Mouse (Mus musculus): Measurements from ENCODE around the gene Samd5. TPM values are rescaled to one million over a fixed set of nuclear protein-coding genes. Genes with fewer than 3 reads are reported as not detected.

The Samd5 gene
- 10 to 100 TPM in 1 of 2 experiments, 1 to 10 TPM in 1; 7.9 to 13.7 TPM for total RNA-seq (2021)

- intact Hi-C loops (cut with DNase I): loop anchor here (1.0 to 5.0 kb wide), 4 partner anchors 82 to 603 kb away; no protein-coding TSS in a partner anchor
- peak; percentile 75 to 77 for DNase-seq
These were observed at the start of gene Samd5 for GRCm38 (mm10) chr10:9674561-9675521. TSS of gene Samd5 (minus strand) at chr10:9675208.

GRCm38 (mm10) chr10:9722519-9723303 is 47.7 kb upstream of the Samd5 start:
- intact Hi-C loops (cut with DNase I): no loop called here
- no peak for DNase-seq

DNA sequence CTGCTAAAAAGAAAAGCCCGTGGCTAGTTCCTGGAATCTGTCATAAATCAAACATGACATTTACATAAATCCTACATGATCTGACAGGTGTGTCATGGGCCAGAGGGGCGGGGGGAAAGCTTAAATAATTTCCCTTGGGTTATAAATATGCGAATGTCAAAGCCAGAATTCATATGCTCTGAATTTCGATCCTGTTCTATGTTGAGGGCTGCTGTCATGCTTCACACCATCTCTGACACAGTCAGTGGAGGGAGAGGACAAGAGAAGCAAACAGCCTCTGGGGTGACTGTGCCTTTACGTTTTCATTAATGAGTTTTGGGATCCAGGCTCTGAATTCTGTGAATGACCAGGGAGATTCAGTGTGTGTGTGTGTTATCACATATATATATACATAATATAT is 45.0 kb upstream of the Samd5 start:
- DNase-seq: no peak
- intact Hi-C loops (cut with DNase I): no loop called here

DNA sequence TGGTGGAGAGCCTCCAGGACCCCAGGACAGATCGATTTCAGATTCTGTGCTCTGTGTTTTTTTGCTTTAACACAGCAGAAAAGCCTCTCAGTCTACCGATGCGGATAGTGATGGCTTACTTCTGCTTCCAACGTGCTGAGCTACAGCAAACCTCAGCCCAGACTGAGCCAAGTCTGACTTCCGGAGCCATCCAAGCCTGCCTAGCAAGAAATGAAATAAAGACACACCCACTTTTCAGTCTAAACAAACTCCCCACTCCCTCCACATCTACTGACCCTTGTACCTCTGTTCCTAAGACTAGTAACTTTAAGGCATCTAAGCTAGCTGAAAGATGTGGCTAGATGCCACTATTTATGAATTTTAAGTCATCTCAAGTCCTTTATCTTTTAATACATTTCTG is 43.1 kb upstream of the Samd5 start:
- intact Hi-C loops (cut with DNase I): no loop called here
- no peak for DNase-seq

DNA sequence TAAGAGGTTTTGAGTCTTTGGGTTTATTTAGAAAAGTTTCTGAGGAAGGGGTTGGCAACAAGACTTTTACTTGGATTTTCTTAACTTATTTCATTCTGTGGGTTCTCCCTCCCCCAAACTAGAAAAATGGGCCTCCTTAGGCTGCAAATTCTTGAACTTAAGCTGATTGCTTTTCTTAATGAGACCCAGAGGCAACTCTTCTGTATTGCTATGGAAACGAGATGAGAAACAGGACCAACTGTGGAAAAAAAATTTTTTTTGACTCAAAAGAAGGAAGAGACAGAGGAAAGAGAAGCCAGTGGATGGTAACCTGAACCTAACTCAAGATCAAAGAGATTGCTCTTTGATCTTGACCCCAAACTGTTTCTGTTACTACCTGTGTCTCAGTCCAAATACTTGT is 29.9 kb upstream of the Samd5 start:
- intact Hi-C loops (cut with DNase I): no loop called here
- DNase-seq: no peak

GRCm38 (mm10) chr10:9699071-9699761 is 24.2 kb upstream of the Samd5 start:
- DNase-seq: peak; percentile 25 to 38
- intact Hi-C loops (cut with DNase I): no loop called here

DNA sequence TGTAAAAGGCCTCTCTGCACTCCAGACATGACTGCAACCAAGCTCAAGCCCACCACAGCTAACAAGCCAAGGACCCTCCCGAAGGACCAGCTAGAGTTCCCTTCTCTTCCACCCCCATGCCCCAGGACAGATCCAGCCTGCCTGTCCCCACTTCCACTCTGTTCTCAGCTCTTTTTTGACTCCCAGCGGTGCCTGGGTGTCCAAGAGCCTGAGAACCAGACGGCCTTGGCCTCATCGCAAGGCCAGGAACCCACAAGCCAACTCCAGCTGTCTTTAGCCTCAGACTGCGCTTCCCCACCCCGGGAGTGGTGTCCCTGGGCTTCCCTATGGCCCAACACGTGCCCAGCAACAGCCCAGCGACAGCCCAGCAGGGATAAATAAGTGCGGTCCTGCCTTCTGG is 23.1 kb upstream of the Samd5 start:
- no peak for DNase-seq
- intact Hi-C loops (cut with DNase I): no loop called here

DNA sequence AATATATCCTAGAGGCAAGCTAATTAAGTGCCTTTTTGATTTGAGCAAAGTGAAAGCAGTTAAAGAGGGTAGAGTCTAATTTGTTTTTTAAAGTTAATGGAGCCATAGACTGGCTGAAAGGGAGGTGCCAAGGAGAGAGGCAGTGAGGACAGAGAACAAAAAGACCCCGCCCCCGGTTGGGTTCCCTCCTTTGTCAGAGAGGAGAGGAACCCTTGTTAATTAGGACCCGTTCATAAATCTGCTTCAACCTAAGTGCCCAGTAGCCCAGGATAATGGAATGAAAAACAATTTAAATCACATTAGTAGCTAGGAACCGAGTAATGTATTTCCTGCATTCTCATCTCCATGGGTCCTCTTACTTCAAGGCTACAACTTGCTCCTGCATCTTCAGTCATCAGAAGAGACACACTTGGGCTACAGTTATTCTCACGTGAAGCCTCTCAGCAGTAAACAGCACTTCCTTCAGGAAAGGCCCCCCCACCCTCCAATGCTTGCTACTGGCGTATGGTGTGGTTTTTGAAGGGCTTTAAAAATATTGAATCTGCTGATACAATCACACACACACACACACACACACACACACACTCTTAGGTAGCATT is 21.6 kb upstream of the Samd5 start:
- DNase-seq: no peak
- intact Hi-C loops (cut with DNase I): no loop called here

DNA sequence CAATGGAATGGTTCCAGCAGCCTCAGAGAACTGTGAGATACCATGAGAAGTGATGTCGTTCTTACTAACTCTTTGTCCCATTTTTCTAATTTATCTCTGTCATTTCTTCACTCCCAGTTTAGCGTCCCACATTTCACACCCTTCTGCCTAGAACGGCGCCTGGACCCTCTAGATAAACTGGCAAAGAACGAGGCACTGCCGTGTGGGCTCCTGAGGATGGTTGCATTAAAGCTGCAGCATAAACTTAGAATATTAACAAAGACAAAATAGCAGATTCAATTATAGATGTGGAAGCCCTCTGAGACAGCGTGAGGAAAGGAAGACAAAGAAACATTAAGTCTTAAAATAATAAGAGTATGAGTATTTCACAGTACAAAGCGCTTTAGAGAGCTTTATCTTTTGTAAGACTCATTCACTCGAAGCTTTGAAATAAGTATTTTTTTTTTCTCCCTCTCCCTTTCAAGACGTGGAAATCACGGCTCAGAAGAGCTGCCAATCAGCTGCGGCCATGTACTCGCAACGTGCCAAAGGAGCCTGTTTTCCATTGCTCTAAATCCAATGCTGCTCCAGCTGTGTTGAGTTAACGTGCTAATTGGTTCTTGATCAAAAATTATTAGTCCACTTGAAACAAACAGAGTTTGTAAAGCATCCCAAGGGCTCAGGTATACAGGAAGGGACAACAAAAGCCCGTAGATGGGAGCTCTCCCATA is 19.1 kb upstream of the Samd5 start:
- DNase-seq: no peak
- intact Hi-C loops (cut with DNase I): no loop called here

DNA sequence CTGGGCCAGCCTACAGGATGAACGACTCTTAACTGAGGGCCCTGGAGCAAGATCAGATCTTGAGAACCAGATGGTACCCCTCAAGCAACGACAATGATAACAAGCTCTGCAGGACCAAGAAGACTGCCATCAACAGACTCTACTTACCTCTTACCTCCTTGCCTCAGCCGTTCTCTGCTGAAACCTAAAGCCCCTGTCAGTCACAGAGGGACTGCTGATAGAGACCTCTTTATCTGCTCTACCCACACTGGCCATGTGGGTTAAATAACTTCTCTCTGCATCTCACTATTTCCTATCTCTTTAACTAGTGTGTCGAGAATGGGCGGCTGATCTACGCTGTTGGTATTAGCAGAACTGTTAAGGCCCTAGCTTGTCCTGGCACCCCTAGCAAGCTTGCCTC is 5.9 kb upstream of the Samd5 start:
- no peak for DNase-seq
- intact Hi-C loops (cut with DNase I): no loop called here

DNA sequence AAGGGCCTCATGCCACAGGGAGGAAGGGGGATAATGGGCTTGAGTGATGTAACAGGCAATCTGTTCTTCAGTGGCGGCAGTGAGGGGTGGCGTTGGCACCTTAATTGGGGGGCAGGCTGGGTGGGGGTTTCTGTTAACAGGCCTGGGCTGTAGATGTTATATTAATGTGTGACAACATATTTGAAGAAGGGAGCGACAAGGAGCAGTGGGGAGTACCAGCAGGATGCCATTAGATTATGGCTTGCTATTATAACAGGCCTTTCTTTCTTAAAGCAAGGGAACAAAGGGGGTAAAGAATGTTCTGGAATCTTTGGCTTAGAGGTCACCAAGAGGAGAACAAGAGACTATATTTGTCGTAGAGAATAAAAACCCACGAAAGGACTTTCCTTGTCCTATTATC is 4.9 kb upstream of the Samd5 start:
- intact Hi-C loops (cut with DNase I): loop anchor here (5.0 kb wide), 3 partner anchors 77 to 608 kb away; no protein-coding TSS in a partner anchor
- no peak for DNase-seq

- DNase-seq: no peak
- intact Hi-C loops (cut with DNase I): loop anchor here (5.0 kb wide), 3 partner anchors 79 to 606 kb away; no protein-coding TSS in a partner anchor
These were observed 3.1 kb upstream of the Samd5 start for GRCm38 (mm10) chr10:9678071-9678470.

DNA sequence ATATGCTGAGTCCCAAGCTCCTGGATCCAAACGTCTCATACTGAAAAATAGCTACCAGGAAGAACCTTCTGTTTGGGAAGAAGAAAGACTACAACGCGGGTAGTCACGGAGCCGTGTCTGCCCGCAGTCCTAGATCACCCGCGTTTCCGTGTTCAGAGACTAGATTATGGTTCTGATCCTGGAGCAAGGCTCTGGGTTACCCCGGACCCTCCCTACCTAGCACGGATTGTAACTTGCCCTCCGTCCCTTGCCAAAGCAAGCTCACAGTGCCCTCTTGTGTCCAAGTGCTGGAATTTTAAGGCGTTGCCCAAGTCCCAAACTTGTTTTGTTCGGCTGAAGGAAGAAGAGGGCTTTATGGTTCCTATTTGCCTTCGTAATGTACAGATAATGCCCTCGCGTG is 1.9 kb upstream of the Samd5 start:
- intact Hi-C loops (cut with DNase I): loop anchor here (1.0 to 5.0 kb wide), 5 partner anchors 80 to 664 kb away; no protein-coding TSS in a partner anchor

DNA sequence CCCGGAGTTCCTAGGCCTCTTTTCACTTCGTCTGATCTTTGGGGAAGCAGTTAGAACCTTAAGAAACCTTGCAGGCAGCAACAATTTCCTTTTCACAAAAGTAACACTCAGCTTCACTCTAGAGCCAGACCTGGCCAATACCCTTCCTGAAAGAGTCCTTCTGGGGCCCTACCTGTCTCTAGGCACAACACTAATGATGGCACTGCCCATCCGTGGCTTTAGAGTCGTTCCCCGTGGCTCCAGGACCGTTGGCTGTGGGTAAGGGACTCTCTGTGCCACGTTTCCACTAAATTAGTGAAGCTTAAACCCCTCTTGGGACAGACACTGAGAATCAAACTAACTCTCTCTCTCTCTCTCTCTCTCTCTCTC is 1.4 kb upstream of the Samd5 start:
- no peak for DNase-seq
- intact Hi-C loops (cut with DNase I): loop anchor here (2.0 to 5.0 kb wide), 4 partner anchors 81 to 664 kb away; no protein-coding TSS in a partner anchor

More for the DNA sequence above, 1.9 kb upstream of the Samd5 start:
- peak; percentile 85 to 91 for DNase-seq

GRCm38 (mm10) chr10:9675550-9676417 is 776 bp upstream of the Samd5 start:
- intact Hi-C loops (cut with DNase I): loop anchor here (2.0 to 5.0 kb wide), 4 partner anchors 82 to 663 kb away; no protein-coding TSS in a partner anchor
- peak in 1 of 2 experiments; percentile 47 for DNase-seq

DNA sequence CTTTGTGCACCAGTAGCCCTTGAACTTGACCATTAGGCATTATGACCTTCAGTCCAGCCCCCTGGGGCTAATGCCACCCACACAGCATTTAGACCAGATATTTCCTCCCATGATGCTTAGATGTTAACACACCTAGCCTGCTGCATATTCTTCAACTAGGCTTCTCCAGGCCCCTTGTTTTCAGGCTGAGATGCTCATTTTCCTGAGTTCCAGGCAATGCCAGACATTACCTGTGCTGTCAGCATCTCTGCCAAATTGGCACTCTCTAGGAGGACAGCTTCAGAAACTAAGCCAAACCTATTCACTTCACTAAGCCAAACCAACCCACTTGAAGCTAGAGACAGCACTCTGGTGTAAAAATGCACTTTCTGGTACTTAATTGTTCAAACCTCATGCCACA is 1.7 kb downstream of the Samd5 start:
- DNase-seq: no peak
- intact Hi-C loops (cut with DNase I): no loop called here

DNA sequence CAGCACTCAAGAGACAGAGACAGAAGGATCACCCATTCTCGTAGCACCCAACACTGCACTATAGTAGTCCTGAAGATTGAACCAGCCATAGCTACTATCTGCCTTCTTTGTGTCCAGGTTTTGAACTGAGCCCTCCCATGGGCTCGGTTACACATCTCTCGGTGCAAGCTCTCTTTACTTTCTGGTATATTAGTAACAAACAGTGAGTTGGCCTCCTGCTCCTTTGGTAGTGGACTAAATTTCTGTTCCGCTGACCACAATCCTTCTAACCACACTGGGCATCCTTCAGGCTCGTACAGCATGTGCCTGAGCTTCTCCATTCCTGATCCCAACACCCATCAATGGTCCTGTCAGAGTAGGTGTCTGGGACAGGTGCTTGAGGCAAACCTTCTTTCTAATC is 2.3 kb downstream of the Samd5 start:
- intact Hi-C loops (cut with DNase I): no loop called here
- DNase-seq: no peak

DNA sequence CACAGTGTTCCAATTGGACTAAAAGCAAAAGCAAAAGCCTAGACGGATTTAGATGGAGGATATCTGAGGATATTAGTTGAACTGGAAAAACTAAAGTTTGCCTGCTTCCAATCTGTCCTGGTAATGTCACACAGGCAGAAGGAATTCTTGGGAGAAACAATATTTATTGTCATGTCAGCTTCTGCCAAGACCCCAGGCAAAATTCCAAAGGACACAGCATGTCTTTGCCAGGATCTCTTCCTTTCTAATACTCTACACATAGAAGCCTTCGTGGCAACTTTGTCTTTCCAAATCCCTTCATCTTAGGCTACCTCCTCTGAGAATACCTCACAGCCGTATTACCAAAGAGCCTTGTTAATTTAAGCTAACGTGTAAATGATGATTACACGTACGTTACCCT is 4.7 kb downstream of the Samd5 start:
- intact Hi-C loops (cut with DNase I): no loop called here
- peak in 1 of 2 experiments; percentile 19 for DNase-seq

- DNase-seq: no peak
- intact Hi-C loops (cut with DNase I): no loop called here
These were observed 6.2 kb downstream of the Samd5 start for GRCm38 (mm10) chr10:9668791-9669190.
